Mouse (Mus musculus): Measurements from ENCODE around the gene Slc25a10.

DNA sequence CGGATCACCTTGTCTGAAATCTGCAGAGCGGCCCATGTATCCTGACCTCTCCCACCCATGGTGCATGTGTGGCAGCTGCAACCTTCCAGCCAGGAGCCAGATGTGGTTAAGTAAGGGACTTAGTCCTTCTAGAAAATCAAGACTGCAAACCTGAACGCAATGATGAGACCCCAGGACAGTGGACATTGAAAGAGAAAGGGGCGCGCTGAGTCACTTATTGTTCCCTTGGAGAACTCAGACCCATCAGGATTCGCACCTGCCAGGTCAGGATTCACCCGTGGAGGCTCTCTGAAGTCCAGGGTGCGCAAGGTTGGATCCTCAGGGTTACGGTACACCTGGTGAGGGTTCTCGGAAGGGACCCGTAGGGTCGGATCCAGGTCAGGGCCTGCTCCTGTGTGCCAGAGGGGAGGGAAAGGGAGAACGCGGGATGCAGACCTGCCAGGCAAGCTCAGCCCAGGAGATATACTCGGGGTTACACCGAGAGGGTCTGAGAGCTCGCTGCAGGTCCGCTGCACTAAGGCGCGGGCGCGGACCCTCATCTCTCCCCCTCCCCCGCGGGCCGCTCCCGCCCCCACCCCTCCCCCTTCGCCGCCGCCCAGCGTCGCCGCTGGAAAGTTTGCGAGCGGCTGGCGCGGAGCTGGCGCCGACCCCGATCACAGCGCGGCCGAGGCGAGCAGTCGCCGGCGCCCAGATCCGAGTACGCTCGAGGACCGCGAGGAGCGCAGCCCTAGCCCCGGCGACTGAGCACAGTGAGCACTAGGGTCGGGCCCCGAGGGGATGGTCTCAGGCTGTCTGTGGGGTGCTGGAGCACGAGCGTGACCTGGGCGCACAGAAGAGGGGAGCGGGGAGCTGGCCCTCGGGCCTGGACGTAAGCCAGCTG lies 38.7 kb downstream of the Slc25a10 start, which contains the start of gene Gcgr:
- TF ChIP-seq CTCF (IDR thresholded peaks at IDR 0.05; ENCODE audit: extremely low read depth, insufficient read length, insufficient replicate concordance, low read depth, low read length) (no peak), POLR2A (IDR thresholded peaks at IDR 0.05; ENCODE audit: low read depth, low read length) (no peak)

All from small intestine, adult 2 months (tissue).